Mouse (Mus musculus) embryonic facial prominence, embryonic 12.5 days (tissue): ENCODE measurements around the gene Hs3st1. TPM values are rescaled to one million over a fixed set of nuclear protein-coding genes. Genes with fewer than 3 reads are reported as not detected.

Source experiments
- ATAC-seq: fragments of 200-750 bp; cut with Nextera tagmentation; 2 replicates; pipeline ENCODE4 v1.8.0; 2017; ENCODE audit not compliant: insufficient number of reproducible peaks, insufficient read depth, low FRiP score, low TSS enrichment
- H3K27ac ChIP-seq: fragments of 300-500 bp; sonication (generic); 2 replicates; pipeline ENCODE4 v1.5.1; 2016; ENCODE audit warnings: mild to moderate bottlenecking
- H3K27me3 ChIP-seq: fragments of 300-500 bp; sonication (generic); 2 replicates; pipeline ENCODE4 v1.6.1; 2016; ENCODE audit warnings: mild to moderate bottlenecking, moderate library complexity
- H3K36me3 ChIP-seq: fragments of 300-500 bp; sonication (generic); 2 replicates; pipeline ENCODE4 v1.6.1; 2016; ENCODE audit warnings: mild to moderate bottlenecking
- H3K4me1 ChIP-seq: fragments of 300-500 bp; sonication (generic); 2 replicates; pipeline ENCODE4 v1.6.1; 2016
- H3K4me2 ChIP-seq: fragments of 300-500 bp; sonication (generic); replicated peaks from 2 replicates; pipeline ENCODE4 v1.6.1; 2016; ENCODE audit warnings: mild to moderate bottlenecking, moderate library complexity
- H3K4me3 ChIP-seq: fragments of 300-500 bp; sonication (generic); 2 replicates; pipeline ENCODE4 v1.5.1; 2016; ENCODE audit warnings: mild to moderate bottlenecking
- H3K9ac ChIP-seq: fragments of 300-500 bp; sonication (generic); 2 replicates; pipeline ENCODE4 v1.6.1; 2016; ENCODE audit warnings: mild to moderate bottlenecking, moderate library complexity
- H3K9me3 ChIP-seq: fragments of 300-500 bp; sonication (generic); 2 replicates; pipeline ENCODE4 v1.6.1; 2016; ENCODE audit warnings: mild to moderate bottlenecking, moderate library complexity
- WGBS: fragments of 180-500 bp; shearing (Covaris S2); methylation state at CpG from one replicate; pipeline ENCODE4 v1.1.7; 2016; 5-methylcytosine and 5-hydroxymethylcytosine counted together
- polyA plus RNA-seq: library from polyadenylated mRNA; unstranded; fragments of >200 nt; fragmentation: Nextera tagmentation; extraction: Ambion mirVana; gene quantifications from 2 replicates; pipeline ENCODE4 v1.2.1, GENCODE M21; 2016

The Hs3st1 gene
- polyA plus RNA-seq, 1 experiment from 2014 or later = 13.3 TPM

- H3K4me1 ChIP-seq = no peaks in the 10 kb centered on the region
- no peaks in the 10 kb centered on the region for H3K9me3 ChIP-seq
- H3K4me2 ChIP-seq = no peak overlapping the region
- H3K4me3 ChIP-seq = no peak overlapping the region
- WGBS = 87% methylated on average over 2 of the region's 2 CpGs
- 0 out of 2 replicates have a peak, but pooled peaks cover 6% of the 10 kb centered on the region for H3K36me3 ChIP-seq
- no peaks in the 10 kb centered on the region for H3K27me3 ChIP-seq
- H3K9ac ChIP-seq = no peak overlapping the region
- H3K27ac ChIP-seq = no peak overlapping the region
- ATAC-seq = no peak
These were observed 137.8 kb downstream of the Hs3st1 start for GRCm38 (mm10) chr5:39617354-39617977.

- 90% methylated on average over 7 of the region's 7 CpGs for WGBS
- no peak for ATAC-seq
These were observed 140.1 kb downstream of the Hs3st1 start for GRCm38 (mm10) chr5:39615202-39615601.

GRCm38 (mm10) chr5:39613534-39613933 is 141.7 kb downstream of the Hs3st1 start:
- H3K36me3 ChIP-seq = 0 out of 2 replicates have a peak, but pooled peaks cover 6% of the 10 kb centered on the region
- no peak overlapping the region for H3K4me3 ChIP-seq
- ATAC-seq = no peak
- no peaks in the 10 kb centered on the region for H3K9me3 ChIP-seq
- no peak overlapping the region for H3K9ac ChIP-seq
- no peaks in the 10 kb centered on the region for H3K4me1 ChIP-seq
- no peaks in the 10 kb centered on the region for H3K27me3 ChIP-seq
- 79% methylated on average over 2 of the region's 2 CpGs for WGBS
- no peak overlapping the region for H3K27ac ChIP-seq
- no peak overlapping the region for H3K4me2 ChIP-seq

More at GRCm38 (mm10) chr5:39615202-39615601, 140.1 kb downstream of the Hs3st1 start:
- Histone ChIP-seq H3K4me2 (no peak overlapping the region), H3K9me3 (no peaks in the 10 kb centered on the region), H3K36me3 (0 out of 2 replicates have a peak, but pooled peaks cover 6% of the 10 kb centered on the region), H3K4me3 (no peak overlapping the region), H3K27ac (no peak overlapping the region), H3K9ac (no peak overlapping the region), H3K4me1 (no peaks in the 10 kb centered on the region), H3K27me3 (no peaks in the 10 kb centered on the region)

- Histone ChIP-seq H3K4me2 (no peak overlapping the region), H3K27ac (no peak overlapping the region), H3K27me3 (no peaks in the 10 kb centered on the region), H3K9ac (no peak overlapping the region), H3K36me3 (0 out of 2 replicates have a peak, but pooled peaks cover 6% of the 10 kb centered on the region), H3K4me3 (no peak overlapping the region), H3K9me3 (no peaks in the 10 kb centered on the region), H3K4me1 (no peaks in the 10 kb centered on the region)
- no peak for ATAC-seq
- WGBS = 69% methylated on average over 2 of the region's 2 CpGs
These were observed 143.0 kb downstream of the Hs3st1 start for GRCm38 (mm10) chr5:39612240-39612639.

- ATAC-seq = no peak
- H3K4me1 ChIP-seq = no peaks in the 10 kb centered on the region
- no peaks in the 10 kb centered on the region for H3K27me3 ChIP-seq
- H3K9me3 ChIP-seq = no peaks in the 10 kb centered on the region
- H3K9ac ChIP-seq = no peak overlapping the region
- no peak overlapping the region for H3K4me2 ChIP-seq
- WGBS = 79% methylated on average over 1 of the region's 1 CpGs
- no peak overlapping the region for H3K27ac ChIP-seq
- no peaks in the 10 kb centered on the region for H3K36me3 ChIP-seq
- H3K4me3 ChIP-seq = no peak overlapping the region
These were observed 147.0 kb downstream of the Hs3st1 start for GRCm38 (mm10) chr5:39608260-39608659.

GRCm38 (mm10) chr5:39594737-39595136 is 160.5 kb downstream of the Hs3st1 start:
- H3K27ac ChIP-seq = no peak overlapping the region
- H3K9me3 ChIP-seq = no peaks in the 10 kb centered on the region
- no peaks in the 10 kb centered on the region for H3K4me1 ChIP-seq
- H3K27me3 ChIP-seq = no peaks in the 10 kb centered on the region
- 54% methylated on average over 2 of the region's 2 CpGs for WGBS
- no peak overlapping the region for H3K4me3 ChIP-seq
- H3K9ac ChIP-seq = no peak overlapping the region
- no peaks in the 10 kb centered on the region for H3K36me3 ChIP-seq
- no peak for ATAC-seq
- no peak overlapping the region for H3K4me2 ChIP-seq
